Mouse (Mus musculus): ENCODE data around the gene Krt35. TPM values are rescaled to one million over a fixed set of nuclear protein-coding genes. Genes with fewer than 3 reads are reported as not detected.

Gene Krt35
- total and polyA plus RNA-seq, 3 experiments, result not detected

DNA sequence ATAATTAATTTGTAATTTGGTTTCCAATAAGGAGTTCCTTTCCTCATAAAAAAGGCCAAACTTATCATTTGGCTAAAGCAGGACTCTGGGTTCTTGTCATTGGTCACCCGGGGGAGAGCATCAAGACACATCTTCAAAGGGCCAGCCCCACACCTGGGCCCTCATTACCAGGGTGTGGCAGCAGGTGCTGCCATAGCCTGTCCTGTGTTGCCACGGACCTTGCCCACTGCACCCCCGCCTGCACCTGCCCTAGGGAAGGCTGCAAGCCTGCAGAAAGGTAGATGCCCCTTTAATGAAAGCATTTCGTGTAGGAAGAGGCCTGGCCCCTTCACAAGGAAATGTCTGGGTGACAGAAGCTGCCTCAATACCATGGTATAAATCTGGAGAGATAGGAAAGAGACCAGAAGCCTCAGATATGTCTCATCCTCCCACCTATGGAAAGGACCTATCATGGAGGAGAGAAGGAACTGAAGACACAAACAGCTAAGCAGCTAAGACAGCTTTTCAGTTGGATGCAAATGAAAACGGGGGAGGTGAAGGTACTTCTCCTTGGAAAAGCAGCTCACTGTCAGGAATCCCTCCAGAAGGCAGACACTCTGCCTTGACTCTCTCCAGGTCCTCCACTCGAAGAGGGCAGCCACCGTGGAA is 7.5 kb downstream of the Krt35 start:
- Histone ChIP-seq H3K36me3 (ENCODE audit: control insufficient read depth, insufficient read depth, low read length) (no peaks in the 10 kb centered on the region), H3K27ac (no peak overlapping the region), H3K9ac (ENCODE audit: low read depth, low read length) (no peak overlapping the region), H3K4me3 (no peak overlapping the region), H3K4me1 (ENCODE audit: control insufficient read depth, insufficient read depth, low read length) (no peaks in the 10 kb centered on the region), H3K79me2 (replicated peaks; ENCODE audit: control insufficient read depth, insufficient read depth, low read length) (no peaks in the 10 kb centered on the region), H3K27me3 (ENCODE audit: control insufficient read depth, insufficient read depth, low read length) (no peaks in the 10 kb centered on the region; the same call in none of the 2 replicates)
- no peak for DNase-seq
- intact Hi-C loops (cut with DNase I), result no loop called here
- WGBS, result 63% methylated on average over 7 of the region's 7 CpGs
- TF ChIP-seq POLR2A (IDR thresholded peaks at IDR 0.05; ENCODE audit: insufficient read depth, low read depth, low read length) (no peak), CTCF (IDR thresholded peaks at IDR 0.05) (no peak), EP300 (IDR thresholded peaks at IDR 0.05; ENCODE audit: insufficient read depth, low read depth, low read length) (no peak)

DNA sequence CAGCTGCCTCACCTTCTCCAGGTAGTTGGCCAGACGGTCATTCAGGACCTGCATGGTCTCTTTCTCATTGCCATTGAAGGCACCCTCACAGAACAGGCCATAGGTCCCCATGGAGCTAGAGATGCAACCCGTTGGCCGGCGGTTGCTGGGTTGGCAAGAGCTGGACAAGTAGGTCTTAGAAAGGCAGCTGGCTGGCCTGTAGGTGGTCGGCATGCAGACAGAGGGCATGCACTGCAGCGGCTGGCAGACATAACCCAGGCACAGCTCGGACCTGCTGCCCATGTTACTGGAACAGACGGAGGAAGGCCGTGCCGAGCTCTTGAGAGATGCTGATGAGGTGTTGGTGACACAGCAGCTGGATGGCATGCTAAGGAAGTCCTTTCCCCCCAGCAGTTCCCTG is 8.2 kb downstream of the Krt35 start, which contains the start of gene Krt32:
Krt32 (minus strand) TSS at position 366 of the 400 bp plus-strand sequence.
- no peaks in the 10 kb centered on the region; the same call in none of the 2 replicates for H3K27me3 ChIP-seq (ENCODE audit: control insufficient read depth, insufficient read depth, low read length)
- no peak within 1 kb of the TSS for H3K4me3 ChIP-seq
- intact Hi-C loops (cut with DNase I), result no loop called here
- no peak for DNase-seq
- H3K4me1 ChIP-seq (ENCODE audit: control insufficient read depth, insufficient read depth, low read length), result no peaks in the 10 kb centered on the region
- WGBS, result 85% methylated on average over 10 of the region's 10 CpGs
- TF ChIP-seq POLR2A (IDR thresholded peaks at IDR 0.05; ENCODE audit: insufficient read depth, low read depth, low read length) (no peak), CTCF (IDR thresholded peaks at IDR 0.05) (no peak), EP300 (IDR thresholded peaks at IDR 0.05; ENCODE audit: insufficient read depth, low read depth, low read length) (no peak)
- H3K79me2 ChIP-seq (replicated peaks; ENCODE audit: control insufficient read depth, insufficient read depth, low read length), result no peaks in the 10 kb centered on the region
- H3K36me3 ChIP-seq (ENCODE audit: control insufficient read depth, insufficient read depth, low read length), result no peaks in the 10 kb centered on the region
- H3K27ac ChIP-seq, result no peak within 1 kb of the TSS
- no peak within 1 kb of the TSS for H3K9ac ChIP-seq (ENCODE audit: low read depth, low read length)

DNA sequence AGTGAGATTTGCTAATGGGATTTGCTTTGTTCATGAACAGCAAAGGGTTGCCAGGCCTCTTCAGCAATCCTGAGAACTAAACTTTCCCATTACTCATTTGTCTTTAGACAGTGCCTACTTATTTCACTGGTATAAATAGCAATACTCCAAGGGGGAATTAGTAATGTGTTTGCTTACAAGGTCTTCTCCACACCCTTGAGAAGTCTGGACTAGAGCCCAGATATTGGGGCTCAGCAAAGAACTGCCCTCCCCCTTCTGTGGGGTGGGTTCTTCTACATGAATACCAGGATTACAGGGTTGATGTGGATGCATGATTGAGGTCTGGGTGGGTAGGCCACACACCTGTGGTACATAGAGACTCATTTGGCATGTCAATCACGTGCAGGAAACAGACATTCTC is 22.2 kb downstream of the Krt35 start:
- H3K4me1 ChIP-seq (ENCODE audit: control insufficient read depth, insufficient read depth, low read length), result no peaks in the 10 kb centered on the region
- H3K79me2 ChIP-seq (replicated peaks; ENCODE audit: control insufficient read depth, insufficient read depth, low read length), result no peaks in the 10 kb centered on the region
- intact Hi-C loops (cut with DNase I), result no loop called here
- no peaks in the 10 kb centered on the region for H3K36me3 ChIP-seq (ENCODE audit: control insufficient read depth, insufficient read depth, low read length)
- no peaks in the 10 kb centered on the region for H3K27me3 ChIP-seq (ENCODE audit: control insufficient read depth, insufficient read depth, low read length)
- H3K4me3 ChIP-seq, result no peak overlapping the region
- WGBS, result 49% methylated on average over 1 of the region's 1 CpGs
- no peak for TF ChIP-seq EP300 (IDR thresholded peaks at IDR 0.05; ENCODE audit: insufficient read depth, low read depth, low read length)
- TF ChIP-seq POLR2A (IDR thresholded peaks at IDR 0.05; ENCODE audit: insufficient read depth, low read depth, low read length), result no peak
- no peak overlapping the region for H3K27ac ChIP-seq
- no peak overlapping the region for H3K9ac ChIP-seq (ENCODE audit: low read depth, low read length)
- DNase-seq, result no peak

DNA sequence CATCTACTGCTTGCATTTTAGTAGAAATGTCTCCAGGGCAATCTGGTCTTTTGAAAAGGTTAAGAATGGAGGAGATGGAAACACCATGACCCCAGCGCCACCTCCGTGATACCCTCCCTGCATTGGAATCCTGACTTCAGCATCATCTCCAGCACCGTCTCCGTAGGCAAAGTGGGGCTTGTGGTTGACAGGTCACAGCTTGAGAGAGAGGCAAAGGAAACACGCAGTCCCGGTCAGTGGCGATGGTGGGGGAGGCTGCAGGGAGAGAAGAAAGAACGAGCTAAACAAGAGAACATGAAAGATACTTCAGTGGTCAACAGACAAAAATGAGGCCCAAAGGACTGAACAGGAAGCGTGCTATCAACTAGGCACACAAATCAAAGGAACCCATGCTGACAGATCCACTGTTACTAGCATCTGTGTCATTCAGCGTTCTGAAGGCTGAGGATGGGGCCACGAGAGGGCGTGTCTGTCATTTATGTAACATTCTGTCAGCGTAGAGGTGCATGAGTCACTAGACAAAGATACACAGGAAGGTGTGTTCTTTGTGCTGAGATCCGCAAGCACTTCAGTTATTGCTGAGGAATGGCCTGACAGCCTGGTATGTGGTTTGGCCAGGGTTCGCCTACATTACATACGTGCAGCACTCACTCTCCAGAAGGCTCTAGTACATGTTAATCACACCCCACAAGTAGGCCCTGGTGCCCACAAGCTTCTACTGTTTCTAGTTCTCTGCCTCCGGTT is 28.6 kb downstream of the Krt35 start:
- WGBS, result 59% methylated on average over 17 of the region's 17 CpGs
- no peak overlapping the region for H3K27ac ChIP-seq
- H3K27me3 ChIP-seq (ENCODE audit: control insufficient read depth, insufficient read depth, low read length), result no peaks in the 10 kb centered on the region
- no peak overlapping the region for H3K9ac ChIP-seq (ENCODE audit: low read depth, low read length)
- intact Hi-C loops (cut with DNase I), result loop anchor here (5.0 kb wide), 1 partner anchor 100 kb away; no protein-coding TSS in a partner anchor
- no peaks in the 10 kb centered on the region for H3K4me1 ChIP-seq (ENCODE audit: control insufficient read depth, insufficient read depth, low read length)
- no peak overlapping the region for H3K4me3 ChIP-seq
- no peaks in the 10 kb centered on the region for H3K79me2 ChIP-seq (replicated peaks; ENCODE audit: control insufficient read depth, insufficient read depth, low read length)
- no peaks in the 10 kb centered on the region for H3K36me3 ChIP-seq (ENCODE audit: control insufficient read depth, insufficient read depth, low read length)
- TF ChIP-seq POLR2A (IDR thresholded peaks at IDR 0.05; ENCODE audit: insufficient read depth, low read depth, low read length) (no peak), CTCF (IDR thresholded peaks at IDR 0.05) (no peak), EP300 (IDR thresholded peaks at IDR 0.05; ENCODE audit: insufficient read depth, low read depth, low read length) (no peak)
- DNase-seq, result no peak

DNA sequence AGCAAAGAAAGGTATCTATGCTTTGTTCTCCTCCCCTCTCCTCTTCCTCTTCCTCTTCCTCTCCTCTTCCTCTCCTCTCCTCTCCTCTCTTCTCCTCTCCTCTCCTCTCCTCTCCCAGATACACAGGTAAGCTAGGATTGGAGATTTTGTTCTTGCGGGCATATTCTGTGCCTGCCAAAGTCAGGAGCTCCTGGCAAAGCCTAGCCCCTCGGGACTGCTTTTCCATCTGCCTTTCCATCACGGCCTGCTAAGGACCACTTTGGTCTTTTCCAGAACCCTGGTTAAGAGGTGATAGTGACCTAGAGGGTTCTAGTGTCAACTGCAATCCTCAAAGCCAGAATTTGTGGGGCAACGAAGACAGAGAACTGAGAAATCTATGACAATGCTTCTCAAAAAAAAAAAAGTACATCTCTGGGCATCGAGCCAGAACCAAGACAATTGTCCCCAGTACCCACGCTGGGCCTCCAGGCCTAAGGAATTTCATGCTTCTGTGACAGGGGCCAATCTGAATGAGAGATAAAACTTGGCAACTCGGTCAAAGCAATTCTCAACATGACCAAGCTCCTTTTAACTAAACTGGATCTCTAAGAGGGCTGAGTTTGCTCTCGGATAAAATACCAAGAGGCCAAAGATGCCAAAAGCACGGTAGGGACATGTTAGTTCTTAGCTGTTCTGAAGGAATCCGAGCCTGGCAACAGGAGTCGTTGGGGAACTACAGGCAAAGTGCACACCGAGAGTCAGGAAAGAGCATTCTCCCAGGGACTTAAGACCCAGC is 29.6 kb downstream of the Krt35 start:
- H3K4me3 ChIP-seq, result no peak overlapping the region
- no peaks in the 10 kb centered on the region for H3K79me2 ChIP-seq (replicated peaks; ENCODE audit: control insufficient read depth, insufficient read depth, low read length)
- no peak overlapping the region for H3K9ac ChIP-seq (ENCODE audit: low read depth, low read length)
- TF ChIP-seq EP300 (IDR thresholded peaks at IDR 0.05; ENCODE audit: insufficient read depth, low read depth, low read length) (no peak), CTCF (IDR thresholded peaks at IDR 0.05) (no peak)
- H3K27me3 ChIP-seq (ENCODE audit: control insufficient read depth, insufficient read depth, low read length), result no peaks in the 10 kb centered on the region
- H3K36me3 ChIP-seq (ENCODE audit: control insufficient read depth, insufficient read depth, low read length), result no peaks in the 10 kb centered on the region
- intact Hi-C loops (cut with DNase I), result loop anchor here (5.0 kb wide), 1 partner anchor 101 kb away; no protein-coding TSS in a partner anchor
- 31% methylated on average over 12 of the region's 12 CpGs for WGBS
- no peak overlapping the region for H3K27ac ChIP-seq
- no peaks in the 10 kb centered on the region for H3K4me1 ChIP-seq (ENCODE audit: control insufficient read depth, insufficient read depth, low read length)
- DNase-seq, result no peak
